Mouse (Mus musculus) CH12.LX (cell line): ENCODE data around the gene Pah. TPM values are rescaled to one million over a fixed set of nuclear protein-coding genes. Genes with fewer than 3 reads are reported as not detected.

Experiments used
- DNase-seq: peaks from one replicate; pipeline ENCODE4 v3.0.0-alpha.2; 2013; ENCODE audit errors: extremely low read depth
- H3K27ac ChIP-seq: 2 replicates; pipeline ENCODE4 v1.5.1; 2012; ENCODE audit warnings: low read depth, mild to moderate bottlenecking, control low read depth, moderate library complexity; ENCODE audit not compliant: insufficient read depth
- H3K27me3 ChIP-seq: replicated peaks from 2 replicates; pipeline ENCODE3; 2012; ENCODE audit warnings: inconsistent platforms
- H3K36me3 ChIP-seq, 2 experiments: replicated peaks in 1 of 2; 2 replicates each; pipeline versions ENCODE3 to v1.6.1; 2012; ENCODE audit warnings: inconsistent platforms in 1 of 2, low read length in 1 of 2, mild to moderate bottlenecking in 1 of 2, mixed read lengths in 1 of 2, moderate library complexity in 1 of 2; ENCODE audit not compliant: control insufficient read depth in 1 of 2, insufficient read depth in 1 of 2
- H3K4me1 ChIP-seq, 2 experiments: 2 replicates each; pipeline ENCODE4 v1.6.1; 2012; ENCODE audit warnings: inconsistent platforms in 1 of 2, moderate library complexity in 1 of 2; ENCODE audit not compliant: insufficient read depth in 2 of 2, control insufficient read depth in 1 of 2
- H3K4me2 ChIP-seq: 2 replicates; pipeline ENCODE4 v1.6.1; 2012; ENCODE audit warnings: low read depth, mild to moderate bottlenecking, control low read depth; ENCODE audit not compliant: poor library complexity, insufficient read depth, severe bottlenecking
- H3K4me3 ChIP-seq, 3 experiments: fragments of 150-350 bp in 1 of 3; sonication (generic) in 1 of 3; replicated peaks in 1 of 3; 2 replicates each; pipeline versions ENCODE3 to v1.5.1; 2011 to 2012; ENCODE audit warnings: low read depth in 2 of 3, low read length in 2 of 3, mild to moderate bottlenecking in 2 of 3, moderate library complexity in 2 of 3, control low read depth in 1 of 3, improper control_type of control experiment in 1 of 3, inconsistent platforms in 1 of 3, mixed read lengths in 1 of 3; ENCODE audit not compliant: poor library complexity in 1 of 3
- H3K79me2 ChIP-seq: replicated peaks from 2 replicates; pipeline ENCODE4 v1.6.1; 2012; ENCODE audit warnings: mild to moderate bottlenecking, moderate library complexity; ENCODE audit not compliant: control insufficient read depth, poor library complexity, insufficient read depth, severe bottlenecking; ENCODE audit errors: extremely low read depth
- H3K9ac ChIP-seq: 2 replicates; pipeline ENCODE4 v1.6.1; 2012; ENCODE audit warnings: low read depth, mild to moderate bottlenecking, control low read depth, moderate library complexity; ENCODE audit not compliant: insufficient read depth
- H3K9me3 ChIP-seq: replicated peaks from 2 replicates; pipeline ENCODE3; 2012; ENCODE audit warnings: low read length, inconsistent platforms, mixed read lengths
- CHD2 ChIP-seq: IDR thresholded peaks from 2 replicates; pipeline ENCODE4 v1.6.1; 2011; ENCODE audit warnings: low read length, improper control_type of control experiment
- CTCF ChIP-seq, 2 experiments: IDR thresholded peaks in 1 of 2; conservative IDR thresholded peaks in 1 of 2; 2 replicates each; pipeline ENCODE4 v1.5.1; 2011 to 2012; ENCODE audit warnings: low read depth in 2 of 2, low read length in 2 of 2, improper control_type of control experiment in 1 of 2, inconsistent platforms in 1 of 2, mild to moderate bottlenecking in 1 of 2, moderate library complexity in 1 of 2
- E2F4 ChIP-seq: IDR thresholded peaks from 2 replicates; pipeline ENCODE4 v1.6.1; 2011; ENCODE audit warnings: low read depth, low read length, improper control_type of control experiment; ENCODE audit not compliant: insufficient replicate concordance
- ELF1 ChIP-seq: IDR thresholded peaks from 2 replicates; pipeline ENCODE4 v1.6.1; 2014; ENCODE audit warnings: low read depth, mild to moderate bottlenecking, inconsistent platforms, low read length, improper control_type of control experiment
- EP300 ChIP-seq: IDR thresholded peaks from 2 replicates; pipeline ENCODE4 v1.6.1; 2011; ENCODE audit warnings: low read length, improper control_type of control experiment
- GABPA ChIP-seq: IDR thresholded peaks from 2 replicates; pipeline ENCODE4 v1.6.1; 2012; ENCODE audit warnings: low read depth, low read length, improper control_type of control experiment, inconsistent platforms; ENCODE audit not compliant: insufficient replicate concordance
- JUND ChIP-seq: conservative IDR thresholded peaks from 2 replicates; pipeline ENCODE4 v1.6.1; 2011; ENCODE audit warnings: low read depth, low read length, improper control_type of control experiment
- KAT2A ChIP-seq: IDR thresholded peaks from 2 replicates; pipeline ENCODE4 v1.6.1; 2012; ENCODE audit warnings: low read length, improper control_type of control experiment, inconsistent platforms; ENCODE audit not compliant: insufficient replicate concordance
- MAX ChIP-seq: IDR thresholded peaks from 2 replicates; pipeline ENCODE4 v1.6.1; 2011; ENCODE audit warnings: low read length, improper control_type of control experiment
- NELFE ChIP-seq: IDR thresholded peaks from 2 replicates; pipeline ENCODE4 v1.6.1; 2011; ENCODE audit warnings: low read depth, low read length, improper control_type of control experiment
- NRF1 ChIP-seq: IDR thresholded peaks from 2 replicates; pipeline ENCODE4 v1.6.1; 2014; ENCODE audit warnings: low read depth, mild to moderate bottlenecking, inconsistent platforms, low read length, improper control_type of control experiment, moderate library complexity
- POLR2A ChIP-seq: IDR thresholded peaks from 2 replicates; pipeline ENCODE4 v1.6.1; 2011; ENCODE audit warnings: low read depth, mild to moderate bottlenecking, improper control_type of control experiment, low read length
- POLR2AphosphoS2 ChIP-seq: IDR thresholded peaks from 2 replicates; pipeline ENCODE4 v1.6.1; 2011; ENCODE audit warnings: low read depth, low read length, improper control_type of control experiment
- RAD21 ChIP-seq: IDR thresholded peaks from 2 replicates; pipeline ENCODE4 v1.6.1; 2011; ENCODE audit warnings: low read depth, mild to moderate bottlenecking, low read length, improper control_type of control experiment, moderate library complexity
- RCOR1 ChIP-seq: conservative IDR thresholded peaks from 2 replicates; pipeline ENCODE4 v1.6.1; 2012; ENCODE audit warnings: low read depth, mild to moderate bottlenecking, inconsistent platforms, low read length, improper control_type of control experiment
- SIN3A ChIP-seq: IDR thresholded peaks from 2 replicates; pipeline ENCODE4 v1.6.1; 2012; ENCODE audit warnings: low read length, improper control_type of control experiment, inconsistent platforms
- TBP ChIP-seq: conservative IDR thresholded peaks from 2 replicates; pipeline ENCODE4 v1.6.1; 2011; ENCODE audit warnings: low read depth, low read length, improper control_type of control experiment
- USF1 ChIP-seq: IDR thresholded peaks from 2 replicates; pipeline ENCODE4 v1.6.1; 2014; ENCODE audit warnings: low read depth, mild to moderate bottlenecking, inconsistent platforms, low read length, improper control_type of control experiment
- USF2 ChIP-seq: conservative IDR thresholded peaks from 2 replicates; pipeline ENCODE4 v1.6.1; 2011; ENCODE audit warnings: low read depth, low read length, improper control_type of control experiment
- ZMIZ1 ChIP-seq: IDR thresholded peaks from 2 replicates; pipeline ENCODE4 v1.6.1; 2012; ENCODE audit warnings: low read depth, mild to moderate bottlenecking, inconsistent platforms, low read length, improper control_type of control experiment
- dilution Hi-C: fragments of 300-500 bp; cut with MboI; formaldehyde crosslinking; loops from 2 replicates; pipeline ENCODE4 v1.14.3; 2020; ENCODE audit warnings: low sequenced_read_pairs; ENCODE audit not compliant: extremely low pct_unique_long_range_greater_than_20kb, extremely low pct_ligation_motif_present
- in situ Hi-C: fragments of 300-500 bp; cut with MboI; formaldehyde crosslinking; loops from 3 replicates; pipeline ENCODE4 v1.14.3; 2019; ENCODE audit warnings: low sequenced_read_pairs, low pct_ligation_motif_present, low pct_unique_long_range_greater_than_20kb, mixed read lengths
- polyA plus RNA-seq: library from polyadenylated mRNA; unstranded; fragments of >175 nt; gene quantifications from 2 replicates; pipeline ENCODE4 v1.2.1, GENCODE M21; 2012; ENCODE audit warnings: low read depth; ENCODE audit not compliant: insufficient read length
- total RNA-seq, 2 experiments: library from RNA; depleted of rRNA; stranded (reverse); fragments of 300-350 nt in 1 of 2; fragments of >200 nt in 1 of 2; gene quantifications; 2 replicates each; pipeline ENCODE4 v1.2.3; 2012 to 2014

The Pah gene
- total and polyA plus RNA-seq, 3 experiments = not detected

DNA sequence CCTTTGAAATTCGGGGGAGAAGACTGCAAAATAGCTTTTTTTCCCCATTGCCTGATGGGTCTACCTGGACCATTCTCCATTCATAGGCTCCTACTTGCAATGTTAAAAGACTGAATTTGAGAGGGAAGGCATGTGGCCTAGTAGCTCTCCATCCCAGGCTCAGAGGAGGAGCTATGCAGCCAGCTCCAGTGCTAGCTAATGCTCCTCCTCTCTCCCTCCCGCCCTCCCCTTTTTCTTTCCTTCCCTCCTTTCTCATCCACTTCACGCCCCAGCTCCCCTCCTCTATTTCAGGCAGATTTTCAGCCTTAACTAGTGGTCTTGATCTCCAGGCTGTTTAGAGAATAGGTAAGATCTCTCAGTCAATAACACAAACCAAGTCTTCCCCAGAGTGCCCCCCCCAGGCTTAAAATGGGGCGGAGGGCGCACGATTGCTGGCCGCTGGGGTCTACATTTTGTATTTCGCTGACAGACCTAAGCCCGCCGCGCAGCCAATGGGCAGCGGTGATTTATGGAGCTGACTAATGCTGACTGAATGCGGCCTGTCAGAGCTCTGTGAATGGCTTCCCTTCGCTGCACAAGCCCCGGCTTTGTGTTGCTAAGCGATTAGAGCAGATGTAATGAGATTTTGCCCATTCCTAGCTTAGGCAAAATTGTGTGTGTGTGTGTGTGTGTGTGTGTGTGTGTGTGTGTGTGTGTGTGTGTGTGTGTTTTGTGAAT is 33.0 kb upstream of the Pah start:
- Histone ChIP-seq H3K4me2 (no peak overlapping the region), H3K4me1 (no peaks in the 10 kb centered on the region; a peak in 1 of 4 replicates), H3K36me3 (no peaks in the 10 kb centered on the region), H3K27me3 (no peaks in the 10 kb centered on the region), H3K79me2 (no peaks in the 10 kb centered on the region), H3K4me3 (no peak overlapping the region), H3K9me3 (peaks cover 8% of the 10 kb centered on the region), H3K9ac (no peak overlapping the region), H3K27ac (no peak overlapping the region)
- in situ Hi-C loops = no loop called here
- dilution Hi-C loops = no loop called here
- DNase-seq = no peak
- no peak for TF ChIP-seq CHD2
- TF ChIP-seq SIN3A = no peak
- TF ChIP-seq EP300 = no peak
- TF ChIP-seq E2F4 = no peak
- no peak for TF ChIP-seq POLR2A
- TF ChIP-seq MAX = no peak
- no peak for TF ChIP-seq JUND
- no peak for TF ChIP-seq GABPA
- no peak for TF ChIP-seq CTCF (conservative IDR thresholded peaks at IDR 0.05 in 1 of 2, IDR thresholded peaks at IDR 0.05 in 1 of 2; ENCODE audit: low read depth in 2 of 2, low read length in 2 of 2)
- TF ChIP-seq USF2 = no peak

DNA sequence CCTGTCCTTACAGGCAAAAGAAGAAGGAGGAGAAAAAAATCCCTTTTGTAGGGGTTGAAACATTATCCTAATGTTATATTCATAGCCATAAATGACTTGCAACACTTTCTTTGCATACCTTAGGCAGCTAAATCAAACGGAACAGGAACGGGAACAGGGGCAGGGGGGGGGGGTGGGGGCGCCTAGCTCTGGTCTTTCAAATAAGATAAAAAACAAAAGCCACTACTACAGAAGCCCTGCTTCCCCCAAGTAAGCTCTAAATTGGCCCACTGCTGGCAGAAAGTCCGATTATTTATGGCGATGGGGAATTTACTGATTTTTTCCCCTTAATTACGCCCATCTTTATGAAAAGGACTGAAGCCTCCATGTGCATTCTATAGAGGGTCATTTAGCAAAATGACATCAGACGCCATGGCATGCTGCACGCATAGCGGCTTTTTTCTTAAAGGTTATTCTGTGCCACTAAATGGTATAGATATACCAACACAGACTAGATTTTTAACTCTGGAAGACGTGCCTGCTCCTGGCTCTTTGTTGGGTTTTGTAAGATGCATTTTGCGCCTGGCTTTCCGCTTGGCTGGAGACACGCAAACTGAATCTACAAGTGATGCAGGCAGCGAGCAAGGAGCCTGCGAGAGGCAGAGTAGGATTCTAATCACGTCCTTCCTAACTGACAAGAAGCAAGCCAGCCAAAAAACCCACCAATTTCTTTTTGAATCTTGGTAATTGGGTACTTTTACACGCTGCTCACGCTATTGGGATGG is 32.2 kb upstream of the Pah start:
- H3K4me3 ChIP-seq = no peak overlapping the region
- no peak for DNase-seq
- H3K27ac ChIP-seq = no peak overlapping the region
- no peaks in the 10 kb centered on the region for H3K79me2 ChIP-seq
- TF ChIP-seq ZMIZ1 (no peak), CTCF (conservative IDR thresholded peaks at IDR 0.05 in 1 of 2, IDR thresholded peaks at IDR 0.05 in 1 of 2; ENCODE audit: low read depth in 2 of 2, low read length in 2 of 2) (no peak), RCOR1 (no peak), RAD21 (no peak), TBP (no peak), NRF1 (no peak), USF1 (no peak), NELFE (no peak), EP300 (no peak), KAT2A (no peak), POLR2AphosphoS2 (no peak), ELF1 (no peak)
- in situ Hi-C loops = no loop called here
- H3K9me3 ChIP-seq = peaks cover 8% of the 10 kb centered on the region
- dilution Hi-C loops = no loop called here
- no peaks in the 10 kb centered on the region; a peak in 1 of 4 replicates for H3K4me1 ChIP-seq
- H3K9ac ChIP-seq = no peak overlapping the region
- H3K4me2 ChIP-seq = no peak overlapping the region
- no peaks in the 10 kb centered on the region for H3K36me3 ChIP-seq
- H3K27me3 ChIP-seq = no peaks in the 10 kb centered on the region
